Mouse (Mus musculus): ENCODE results near the gene Yipf3. TPM values are rescaled to one million over a fixed set of nuclear protein-coding genes. Genes with fewer than 3 reads are reported as not detected.

The Yipf3 gene
- total and polyA plus RNA-seq, 3 experiments: 15.8 to 52.6 (median 32.5) TPM

GRCm38 (mm10) chr17:46275034-46275433 lies 27.2 kb downstream of the Yipf3 start:
- Histone ChIP-seq H3K27me3 (replicated peaks) (no peaks in the 10 kb centered on the region), H3K79me2 (replicated peaks; ENCODE audit: control insufficient read depth, extremely low read depth, insufficient read depth, poor library complexity, severe bottlenecking) (no peaks in the 10 kb centered on the region; the same call in 1 of the 2 replicates), H3K9me3 (replicated peaks; ENCODE audit: low read length) (no peaks in the 10 kb centered on the region), H3K4me1 (ENCODE audit: control insufficient read depth in 1 of 2, insufficient read depth in 2 of 2) (no peaks in the 10 kb centered on the region; a peak in 1 of 4 replicates), H3K4me3 (replicated peaks in 1 of 3; ENCODE audit: low read depth in 2 of 3, low read length in 2 of 3, poor library complexity in 1 of 3) (no peak overlapping the region), H3K9ac (ENCODE audit: insufficient read depth, low read depth) (no peak overlapping the region), H3K4me2 (ENCODE audit: insufficient read depth, low read depth, poor library complexity, severe bottlenecking) (no peak overlapping the region), H3K27ac (ENCODE audit: insufficient read depth, low read depth) (no peak overlapping the region), H3K36me3 (replicated peaks in 1 of 2; ENCODE audit: control insufficient read depth in 1 of 2, insufficient read depth in 1 of 2, low read length in 1 of 2) (peaks cover 50 to 89% of the 10 kb centered on the region in 2 experiments)
- DNase-seq (ENCODE audit: extremely low read depth): no peak
- in situ Hi-C loops (cut with MboI; ENCODE audit: low pct_ligation_motif_present, low pct_unique_long_range_greater_than_20kb, low sequenced_read_pairs): no loop called here
- dilution Hi-C loops (cut with MboI; ENCODE audit: extremely low pct_ligation_motif_present, extremely low pct_unique_long_range_greater_than_20kb, low sequenced_read_pairs): no loop called here
- no peak for TF ChIP-seq MEF2A (IDR thresholded peaks at IDR 0.05; ENCODE audit: borderline replicate concordance, low read depth, low read length)
- TF ChIP-seq RCOR1 (conservative IDR thresholded peaks at IDR 0.05; ENCODE audit: low read depth, low read length): no peak
- no peak for TF ChIP-seq ZMIZ1 (IDR thresholded peaks at IDR 0.05; ENCODE audit: low read depth, low read length)

GRCm38 (mm10) chr17:46275506-46275905 lies 27.6 kb downstream of the Yipf3 start:
- Histone ChIP-seq H3K27me3 (replicated peaks) (no peaks in the 10 kb centered on the region), H3K9ac (ENCODE audit: insufficient read depth, low read depth) (no peak overlapping the region), H3K4me2 (ENCODE audit: insufficient read depth, low read depth, poor library complexity, severe bottlenecking) (no peak overlapping the region), H3K4me3 (replicated peaks in 1 of 3; ENCODE audit: low read depth in 2 of 3, low read length in 2 of 3, poor library complexity in 1 of 3) (no peak overlapping the region), H3K27ac (ENCODE audit: insufficient read depth, low read depth) (no peak overlapping the region), H3K79me2 (replicated peaks; ENCODE audit: control insufficient read depth, extremely low read depth, insufficient read depth, poor library complexity, severe bottlenecking) (peaks cover 3% of the 10 kb centered on the region; the same call in 1 of the 2 replicates), H3K4me1 (ENCODE audit: control insufficient read depth in 1 of 2, insufficient read depth in 2 of 2) (no peaks in the 10 kb centered on the region; a peak in 1 of 4 replicates), H3K36me3 (replicated peaks in 1 of 2; ENCODE audit: control insufficient read depth in 1 of 2, insufficient read depth in 1 of 2, low read length in 1 of 2) (peaks cover 48 to 89% of the 10 kb centered on the region in 2 experiments), H3K9me3 (replicated peaks; ENCODE audit: low read length) (no peaks in the 10 kb centered on the region)
- TF ChIP-seq KAT2A (IDR thresholded peaks at IDR 0.05; ENCODE audit: insufficient replicate concordance, low read length): no peak
- TF ChIP-seq IRF4 (IDR thresholded peaks at IDR 0.05; ENCODE audit: low read depth, low read length): no peak
- no peak for TF ChIP-seq ETS1 (conservative IDR thresholded peaks at IDR 0.05; ENCODE audit: low read depth, low read length)
- TF ChIP-seq TCF12 (IDR thresholded peaks at IDR 0.05; ENCODE audit: low read depth, low read length): no peak
- no peak for TF ChIP-seq GABPA (IDR thresholded peaks at IDR 0.05; ENCODE audit: insufficient replicate concordance, low read depth, low read length)
- TF ChIP-seq RAD21 (IDR thresholded peaks at IDR 0.05; ENCODE audit: low read depth, low read length): no peak
- no peak for TF ChIP-seq JUND (conservative IDR thresholded peaks at IDR 0.05; ENCODE audit: low read depth, low read length)
- no peak for TF ChIP-seq MEF2A (IDR thresholded peaks at IDR 0.05; ENCODE audit: borderline replicate concordance, low read depth, low read length)
- TF ChIP-seq UBTF (IDR thresholded peaks at IDR 0.05; ENCODE audit: low read depth, low read length): no peak
- dilution Hi-C loops (cut with MboI; ENCODE audit: extremely low pct_ligation_motif_present, extremely low pct_unique_long_range_greater_than_20kb, low sequenced_read_pairs) (no loop called here), in situ Hi-C loops (cut with MboI; ENCODE audit: low pct_ligation_motif_present, low pct_unique_long_range_greater_than_20kb, low sequenced_read_pairs) (no loop called here)
- DNase-seq (ENCODE audit: extremely low read depth): no peak

- Histone ChIP-seq H3K36me3 (replicated peaks in 1 of 2; ENCODE audit: control insufficient read depth in 1 of 2, insufficient read depth in 1 of 2, low read length in 1 of 2) (peaks cover 36 to 77% of the 10 kb centered on the region in 2 experiments), H3K27me3 (replicated peaks) (no peaks in the 10 kb centered on the region), H3K4me1 (ENCODE audit: control insufficient read depth in 1 of 2, insufficient read depth in 2 of 2) (peaks cover 0 to 9% of the 10 kb centered on the region in 2 experiments; a peak in 2 of 4 replicates), H3K9me3 (replicated peaks; ENCODE audit: low read length) (no peaks in the 10 kb centered on the region), H3K4me2 (ENCODE audit: insufficient read depth, low read depth, poor library complexity, severe bottlenecking) (no peak overlapping the region), H3K9ac (ENCODE audit: insufficient read depth, low read depth) (no peak overlapping the region), H3K79me2 (replicated peaks; ENCODE audit: control insufficient read depth, extremely low read depth, insufficient read depth, poor library complexity, severe bottlenecking) (peaks cover 22% of the 10 kb centered on the region), H3K4me3 (replicated peaks in 1 of 3; ENCODE audit: low read depth in 2 of 3, low read length in 2 of 3, poor library complexity in 1 of 3) (no peak overlapping the region), H3K27ac (ENCODE audit: insufficient read depth, low read depth) (no peak overlapping the region)
- no peak for DNase-seq (ENCODE audit: extremely low read depth)
- dilution Hi-C loops (cut with MboI; ENCODE audit: extremely low pct_ligation_motif_present, extremely low pct_unique_long_range_greater_than_20kb, low sequenced_read_pairs): no loop called here
- in situ Hi-C loops (cut with MboI; ENCODE audit: low pct_ligation_motif_present, low pct_unique_long_range_greater_than_20kb, low sequenced_read_pairs): no loop called here
- no peak for TF ChIP-seq ZKSCAN1 (IDR thresholded peaks at IDR 0.05; ENCODE audit: borderline replicate concordance, low read depth, low read length)
- TF ChIP-seq NELFE (IDR thresholded peaks at IDR 0.05; ENCODE audit: low read depth, low read length): no peak
- no peak for TF ChIP-seq CHD1 (IDR thresholded peaks at IDR 0.05; ENCODE audit: low read depth, low read length)
- no peak for TF ChIP-seq ZC3H11A (IDR thresholded peaks at IDR 0.05; ENCODE audit: low read depth, low read length)
- no peak for TF ChIP-seq POLR2A (IDR thresholded peaks at IDR 0.05; ENCODE audit: low read depth, low read length)
- TF ChIP-seq RAD21 (IDR thresholded peaks at IDR 0.05; ENCODE audit: low read depth, low read length): no peak
- no peak for TF ChIP-seq UBTF (IDR thresholded peaks at IDR 0.05; ENCODE audit: low read depth, low read length)
- TF ChIP-seq USF1 (IDR thresholded peaks at IDR 0.05; ENCODE audit: low read depth, low read length): no peak
- no peak for TF ChIP-seq KAT2A (IDR thresholded peaks at IDR 0.05; ENCODE audit: insufficient replicate concordance, low read length)
- no peak for TF ChIP-seq POLR2AphosphoS2 (IDR thresholded peaks at IDR 0.05; ENCODE audit: low read depth, low read length)
- no peak for TF ChIP-seq E2F4 (IDR thresholded peaks at IDR 0.05; ENCODE audit: insufficient replicate concordance, low read depth, low read length)
- TF ChIP-seq MAZ (IDR thresholded peaks at IDR 0.05; ENCODE audit: low read depth, low read length): no peak
- TF ChIP-seq SMC3 (IDR thresholded peaks at IDR 0.05; ENCODE audit: low read depth, low read length): no peak
- no peak for TF ChIP-seq NRF1 (IDR thresholded peaks at IDR 0.05; ENCODE audit: low read depth, low read length)
- TF ChIP-seq CTCF (conservative IDR thresholded peaks at IDR 0.05 in 1 of 2, IDR thresholded peaks at IDR 0.05 in 1 of 2; ENCODE audit: low read depth in 2 of 2, low read length in 2 of 2): no peak
- no peak for TF ChIP-seq BHLHE40 (IDR thresholded peaks at IDR 0.05; ENCODE audit: low read depth, low read length)
- no peak for TF ChIP-seq MYC (IDR thresholded peaks at IDR 0.05; ENCODE audit: low read depth, low read length)
These were observed 29.7 kb downstream of the Yipf3 start for GRCm38 (mm10) chr17:46277586-46277985.
